Mouse (Mus musculus) left cerebral cortex, adult 8-10 months (tissue): ENCODE measurements around the gene Washc3. TPM values are rescaled to one million over a fixed set of nuclear protein-coding genes. Genes with fewer than 3 reads are reported as not detected.
A peak's percentile ranks its signal among the peaks of the same experiment; 100 is the strongest.

Source experiments
- DNase-seq, 2 experiments: peaks; one replicate each; pipeline ENCODE4 v3.0.0; 2022; ENCODE audit warnings: low spot score in 2 of 2
- total RNA-seq, 4 experiments: library from RNA; stranded (reverse); gene quantifications; 2 replicates each; pipeline ENCODE4 v1.2.4; 2022

Washc3 gene
- 10 to 100 TPM; 27.1 to 30.7 (median 27.2) TPM for total RNA-seq

DNA sequence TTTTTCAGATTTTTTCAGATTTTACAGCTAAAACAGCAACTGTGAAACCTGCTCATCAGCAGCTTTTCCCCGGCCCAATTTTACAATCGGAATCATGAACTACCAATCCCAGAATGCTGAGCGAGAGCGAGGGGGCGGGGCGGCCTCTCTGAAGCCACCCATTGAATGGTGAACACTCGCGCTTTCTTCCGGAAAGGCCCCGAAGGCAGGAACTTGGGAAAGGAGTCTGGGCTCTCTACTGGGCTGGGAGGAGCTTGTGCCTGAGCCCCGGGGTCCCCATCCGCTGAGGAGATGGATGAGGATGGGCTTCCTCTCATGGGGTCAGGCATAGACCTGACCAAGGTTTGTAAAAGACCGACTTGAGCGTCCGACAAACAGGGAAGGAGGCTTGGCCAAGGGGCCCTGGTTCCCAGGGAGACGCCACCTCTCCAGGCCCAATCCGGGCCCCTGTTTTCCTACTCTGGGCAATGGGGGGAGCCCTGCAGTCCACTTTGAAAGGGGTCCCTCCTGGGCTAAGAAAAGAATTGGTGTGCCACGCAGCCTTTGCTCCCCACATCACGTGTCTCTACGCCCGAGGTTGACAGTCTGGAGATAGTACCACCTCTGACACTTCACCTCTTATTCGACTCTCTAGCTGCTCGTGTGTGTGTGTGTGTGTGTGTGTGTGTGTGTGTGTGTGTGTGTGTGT, at the start of gene Washc3:
Washc3 (plus strand) TSS at position 143 of the 688 bp plus-strand sequence.
- peak; percentile 88 to 89 for DNase-seq

- DNase-seq = no peak
Measured at GRCm38 (mm10) chr10:88151658-88152057, 49.2 kb upstream of the Washc3 start.

DNA sequence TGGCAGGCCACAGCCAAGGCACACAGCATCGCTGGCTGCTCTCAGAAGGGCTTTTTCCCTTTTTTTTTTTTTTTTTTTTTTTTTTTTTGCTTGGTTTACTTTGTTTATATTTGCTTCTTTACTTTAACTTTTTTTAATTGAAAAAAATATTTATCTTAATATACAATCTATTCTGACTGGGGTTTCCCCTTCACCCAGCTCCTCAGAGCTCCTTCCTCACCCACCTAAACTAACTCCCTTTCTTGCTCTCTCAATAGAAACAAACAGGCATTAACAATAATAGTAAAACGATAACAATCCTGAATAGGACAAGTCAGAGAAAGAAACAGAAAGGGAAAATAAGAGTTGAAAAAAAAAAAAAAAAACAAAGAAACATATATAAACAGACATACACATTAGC, 38.8 kb upstream of the Washc3 start:
- DNase-seq = no peak

DNA sequence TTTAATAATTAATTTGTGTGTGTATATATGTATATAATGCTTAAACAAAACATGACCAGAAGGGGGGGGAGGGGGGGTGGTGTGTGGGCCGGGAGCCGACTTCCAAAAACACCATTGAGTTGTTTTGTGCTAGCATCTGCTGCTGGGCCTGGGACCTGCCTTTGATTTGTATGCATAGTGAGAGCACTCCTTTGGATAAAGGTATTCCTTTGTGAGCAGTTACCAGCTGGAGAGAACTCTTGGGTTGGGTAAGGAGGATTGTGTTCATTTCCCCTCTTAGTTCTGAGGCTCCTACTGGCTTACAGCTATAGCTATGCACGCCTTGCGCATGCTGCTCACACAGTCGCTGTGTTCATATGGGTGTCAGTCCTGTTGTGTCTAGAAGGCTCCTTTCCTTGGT, 38.2 kb upstream of the Washc3 start:
- no peak for DNase-seq

- no peak for DNase-seq
Measured at GRCm38 (mm10) chr10:88166158-88166557, 34.7 kb upstream of the Washc3 start.

DNA sequence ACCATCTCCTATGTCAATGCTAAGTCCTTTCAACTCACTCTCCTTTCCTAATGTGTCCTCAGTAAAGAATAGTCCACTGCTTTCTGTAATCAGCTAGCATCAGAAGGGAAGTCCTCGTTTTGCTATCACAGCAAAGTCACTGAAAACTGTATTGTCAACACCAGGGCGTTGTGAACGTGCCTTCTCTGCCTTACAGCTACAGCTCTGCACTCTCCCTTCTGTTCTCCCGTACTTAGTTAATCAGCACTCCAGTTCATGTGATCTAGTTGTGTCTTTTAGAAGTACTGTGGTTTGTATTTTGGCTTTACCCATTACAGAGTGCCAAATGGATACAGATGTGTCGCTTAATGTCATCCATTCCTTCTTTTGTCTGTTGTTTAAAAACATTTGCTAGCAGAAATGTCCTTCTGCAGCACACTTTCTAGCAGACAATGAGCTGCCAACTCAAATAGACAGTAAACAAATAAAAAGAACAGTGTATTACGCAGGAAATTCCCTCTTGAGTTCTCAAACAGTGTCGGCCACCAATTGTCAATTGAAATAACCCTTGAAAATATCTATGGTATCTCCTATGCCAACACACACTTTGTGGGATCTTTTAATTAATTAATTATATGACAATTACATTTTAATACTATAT, 33.3 kb upstream of the Washc3 start:
- no peak for DNase-seq

GRCm38 (mm10) chr10:88200541-88200940, 352 bp upstream of the Washc3 start:
- no peak for DNase-seq

- DNase-seq = no peak
Measured at GRCm38 (mm10) chr10:88201650-88202049, 757 bp downstream of the Washc3 start.

- no peak for DNase-seq
Measured at GRCm38 (mm10) chr10:88202581-88202980, 1.7 kb downstream of the Washc3 start.

DNA sequence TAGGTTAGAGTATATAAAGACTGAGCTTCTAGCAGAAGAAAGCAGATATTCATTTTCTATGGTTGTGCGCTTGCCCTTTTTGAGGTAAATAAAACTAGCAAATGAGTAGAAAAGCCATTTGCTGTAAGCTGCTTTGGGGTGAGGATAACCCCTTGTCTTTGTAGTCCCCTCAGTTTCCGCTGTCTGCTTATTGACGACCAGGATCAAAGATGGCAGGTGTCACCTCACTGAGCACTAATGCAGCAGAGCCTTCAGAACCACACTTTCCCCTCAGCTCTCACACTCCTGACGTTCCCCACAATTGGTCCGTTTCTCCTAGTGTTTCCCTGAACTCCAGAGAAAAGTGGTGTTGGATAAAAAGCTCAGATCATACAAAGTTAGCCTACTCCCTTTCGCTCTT, 2.3 kb downstream of the Washc3 start:
- no peak for DNase-seq

DNA sequence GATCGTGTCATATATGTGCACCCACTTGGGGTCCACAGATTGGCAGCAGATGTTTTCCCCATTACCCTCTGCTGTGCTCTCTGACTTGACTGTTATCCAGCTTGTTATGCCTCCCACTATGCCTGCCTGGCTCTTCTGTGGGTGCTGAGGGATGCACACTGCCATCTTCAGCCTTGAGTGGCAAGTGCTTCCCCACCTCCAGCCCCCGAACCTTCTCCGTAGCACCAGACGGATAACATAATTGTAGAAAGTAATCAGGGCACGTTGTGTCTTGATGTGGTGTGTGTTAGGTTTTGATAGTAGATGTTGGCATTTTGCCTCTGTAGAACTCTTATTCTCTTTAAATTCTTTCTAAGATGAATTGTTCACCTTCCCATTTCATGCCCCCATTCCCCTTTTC, 11.8 kb downstream of the Washc3 start:
- DNase-seq = no peak

DNA sequence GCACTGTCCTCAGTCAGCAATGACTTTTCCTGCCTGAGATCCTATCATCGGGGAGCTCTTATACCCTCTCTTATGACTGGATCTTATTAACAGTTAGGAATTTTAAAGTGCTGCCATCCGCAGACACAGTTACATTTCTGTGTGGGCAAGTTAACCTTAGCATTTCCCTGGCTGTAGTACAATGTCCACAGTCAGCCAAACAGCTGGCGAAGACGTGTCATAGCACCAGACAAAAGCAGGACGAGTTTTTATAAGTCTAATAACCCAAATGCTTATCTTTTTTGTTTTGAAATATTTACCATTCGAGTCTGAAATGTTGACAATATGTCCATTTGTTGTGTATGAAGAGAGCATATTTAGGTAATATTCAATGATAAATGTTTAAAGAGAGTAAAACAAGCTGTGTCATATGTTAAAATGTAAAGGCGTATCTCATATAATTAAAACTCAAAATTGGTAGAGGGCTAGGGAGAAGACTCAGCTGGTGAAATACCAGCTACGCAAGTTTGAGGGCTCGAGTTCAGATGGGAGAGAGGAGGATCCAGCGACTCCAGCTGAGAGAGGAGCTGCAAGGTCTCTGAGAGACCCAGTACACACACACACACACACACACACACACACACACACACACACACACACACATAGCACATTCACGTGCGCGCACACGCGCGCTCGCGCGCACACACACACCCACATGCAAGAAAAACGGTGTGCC, 14.1 kb downstream of the Washc3 start:
- DNase-seq = no peak

- DNase-seq = no peak
Measured at GRCm38 (mm10) chr10:88218161-88218560, 17.3 kb downstream of the Washc3 start.

GRCm38 (mm10) chr10:88221718-88222117, 20.8 kb downstream of the Washc3 start:
- no peak for DNase-seq

DNA sequence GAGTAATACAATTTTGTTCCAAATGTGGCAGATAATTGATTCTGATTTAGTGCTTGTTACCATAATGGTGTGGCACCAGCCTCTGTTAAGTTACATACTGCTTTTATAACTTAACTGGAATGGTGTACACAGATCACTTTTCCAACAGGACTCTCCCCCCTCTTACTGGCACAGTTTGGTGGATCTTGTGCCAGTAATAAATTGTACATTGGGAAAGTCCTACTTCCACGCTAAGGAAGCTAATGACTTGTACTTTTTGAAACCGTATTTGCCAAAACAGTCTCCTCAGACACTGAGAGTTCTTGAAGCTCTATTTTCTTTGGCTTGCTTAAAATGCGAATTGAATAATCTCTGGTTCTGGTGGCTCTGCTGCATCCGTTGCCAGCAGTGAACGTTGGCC, 24.5 kb downstream of the Washc3 start:
- DNase-seq = no peak

DNA sequence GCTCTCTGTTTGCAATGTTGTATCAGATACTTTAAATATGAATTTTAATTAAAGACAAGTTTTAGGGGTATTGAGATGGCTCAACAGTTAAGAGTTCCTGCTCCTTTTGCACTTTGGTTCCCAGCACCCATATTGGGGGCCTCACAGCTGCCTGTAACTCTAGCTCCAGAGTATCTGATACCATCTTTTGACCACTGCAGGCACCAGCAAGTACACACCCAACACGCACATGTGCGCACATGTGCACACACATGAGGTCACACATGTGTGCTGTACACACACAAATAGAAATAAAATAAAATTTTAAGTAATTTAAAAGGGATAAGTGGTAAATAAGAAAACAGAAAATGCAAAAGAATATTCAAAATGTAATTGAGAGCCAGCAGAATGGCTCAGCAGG, 27.1 kb downstream of the Washc3 start:
- no peak for DNase-seq

DNA sequence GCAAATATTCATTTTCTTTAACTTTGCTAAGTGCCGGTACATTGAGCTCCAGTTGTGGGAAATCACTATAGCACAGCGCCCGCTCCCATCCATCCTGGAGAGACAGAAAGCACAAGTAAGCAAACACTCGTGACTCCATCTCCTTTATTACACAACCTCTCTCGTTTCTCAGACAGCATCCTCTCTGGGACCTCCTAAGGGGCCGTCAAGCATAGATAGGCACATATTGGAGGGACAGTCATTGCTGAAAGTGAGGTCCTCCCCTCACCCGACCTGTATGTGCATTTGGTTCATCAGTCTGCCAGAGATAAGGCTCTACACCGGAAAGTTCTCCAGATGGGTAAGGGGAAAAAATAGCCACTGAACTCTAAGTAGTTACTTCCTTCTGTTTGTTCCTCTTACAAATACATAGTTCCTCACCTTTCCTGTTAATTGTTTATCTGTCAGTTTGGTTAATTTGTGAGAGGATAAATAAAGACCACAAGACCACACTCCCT, 27.7 kb downstream of the Washc3 start:
- no peak for DNase-seq

- DNase-seq = no peak
Measured at GRCm38 (mm10) chr10:88231671-88232070, 30.8 kb downstream of the Washc3 start.

DNA sequence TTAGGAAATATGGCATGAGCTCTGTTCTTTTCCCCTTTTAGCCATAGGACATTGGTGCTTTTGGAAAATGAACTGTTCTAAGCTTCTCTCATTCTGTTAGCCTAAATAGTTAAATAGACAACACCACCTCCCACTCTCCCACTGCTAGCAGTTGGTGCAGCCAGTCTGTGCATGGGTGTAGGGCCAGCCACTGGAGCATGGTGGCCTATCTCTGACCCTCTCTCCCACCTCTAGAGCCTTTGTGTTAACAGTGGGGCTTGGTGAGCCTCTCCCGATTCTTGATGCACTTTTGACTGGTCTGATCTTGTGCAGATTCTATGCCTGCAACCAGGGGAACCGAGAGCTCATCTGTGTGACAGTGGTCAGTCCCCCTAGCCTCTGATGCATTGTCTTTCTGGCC, 31.9 kb downstream of the Washc3 start:
- no peak for DNase-seq

GRCm38 (mm10) chr10:88244681-88245080, 43.8 kb downstream of the Washc3 start:
- DNase-seq = no peak

- no peak for DNase-seq
Measured at GRCm38 (mm10) chr10:88250300-88250699, 49.4 kb downstream of the Washc3 start.

GRCm38 (mm10) chr10:88252121-88252862, 51.4 kb downstream of the Washc3 start:
- DNase-seq = no peak
